Mouse (Mus musculus): Measurements from ENCODE around the gene B3gat1.

Gene B3gat1

DNA sequence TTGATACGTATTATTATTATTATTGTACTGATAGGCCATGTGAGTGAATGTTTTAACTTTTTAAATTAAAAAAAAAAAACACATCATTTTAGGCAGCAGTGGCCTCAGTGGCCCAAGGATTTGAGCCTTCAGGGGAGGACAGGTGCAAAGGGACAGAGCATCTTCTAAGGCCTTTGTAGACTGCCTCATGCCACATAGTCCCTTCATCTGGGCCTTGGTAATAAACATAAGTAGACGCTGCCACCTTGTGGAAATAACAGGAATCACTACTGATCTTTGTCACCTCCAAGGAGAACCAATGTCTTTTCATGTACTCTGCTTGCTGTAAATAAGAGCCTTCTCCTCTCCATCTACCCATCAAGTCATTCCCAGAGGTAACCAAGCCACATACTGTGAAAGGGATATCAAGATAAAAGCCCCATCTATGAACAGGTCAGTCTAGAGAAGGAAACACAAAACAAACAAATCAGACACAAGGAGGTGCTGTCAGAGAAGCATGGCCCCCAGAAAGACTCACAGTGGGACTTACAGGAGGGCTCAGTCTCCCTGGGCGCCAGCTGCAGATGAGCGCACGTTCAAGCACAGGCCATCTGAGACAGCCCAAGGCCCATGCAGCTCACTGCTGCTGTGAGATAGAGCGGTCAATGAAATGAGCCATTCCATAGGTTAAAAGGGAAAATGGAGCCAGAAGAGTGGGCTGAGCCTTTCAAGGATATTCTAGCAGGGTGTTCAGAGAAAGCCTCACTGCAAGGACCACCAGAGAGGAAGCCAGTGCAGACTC, 42.8 kb downstream of the B3gat1 start:
- no peak for DNase-seq (ENCODE audit: low read depth in 2 of 2, low spot score in 2 of 2)

DNA sequence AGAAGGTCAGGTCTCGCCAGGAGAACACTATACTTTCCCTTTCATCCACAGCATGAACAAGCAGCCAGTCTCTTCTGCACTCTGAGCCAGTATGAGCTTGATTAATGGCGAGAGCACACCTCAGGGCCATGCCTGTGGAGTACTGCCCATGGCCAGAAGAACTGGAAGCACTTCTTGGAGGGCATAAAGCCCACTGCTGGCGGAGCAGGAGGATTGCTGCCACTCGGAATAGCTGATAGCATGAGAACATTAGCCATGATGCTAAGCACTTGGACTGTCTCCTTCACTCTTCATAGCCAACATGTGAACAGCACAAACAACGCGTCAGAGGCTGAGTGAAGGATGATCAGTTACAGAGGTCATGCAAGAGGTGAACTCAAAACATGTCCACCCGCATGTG, 44.9 kb downstream of the B3gat1 start:
- DNase-seq (ENCODE audit: low read depth in 2 of 2, low spot score in 2 of 2) = no peak

DNA sequence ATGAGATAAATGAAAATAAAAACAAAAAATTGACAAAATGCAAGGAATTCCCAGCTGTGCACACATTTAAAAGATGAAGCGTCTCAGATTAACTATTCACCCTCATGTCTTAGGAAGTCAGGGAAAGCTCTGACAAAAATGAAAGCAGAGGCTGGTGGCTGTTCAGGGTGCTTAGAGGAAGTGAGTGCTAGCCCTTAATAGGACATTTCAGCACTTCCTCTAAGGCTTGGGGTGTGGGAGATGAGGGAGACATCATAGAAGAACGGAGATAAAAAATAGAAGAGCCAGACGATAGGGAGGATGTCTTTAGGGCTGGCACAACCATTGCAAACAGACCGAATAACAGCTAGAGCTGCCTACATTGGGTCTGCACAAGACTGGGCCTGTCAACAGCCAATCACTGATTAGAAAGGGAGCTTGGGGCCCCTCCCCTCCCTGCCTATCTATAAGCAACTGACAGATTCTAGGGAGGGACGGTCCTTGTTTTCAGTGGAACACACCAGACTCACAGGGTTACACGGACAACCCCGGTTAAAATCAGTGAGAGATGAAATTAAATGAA, 50.0 kb downstream of the B3gat1 start:
- no peak for DNase-seq (ENCODE audit: low read depth in 2 of 2, low spot score in 2 of 2)

DNA sequence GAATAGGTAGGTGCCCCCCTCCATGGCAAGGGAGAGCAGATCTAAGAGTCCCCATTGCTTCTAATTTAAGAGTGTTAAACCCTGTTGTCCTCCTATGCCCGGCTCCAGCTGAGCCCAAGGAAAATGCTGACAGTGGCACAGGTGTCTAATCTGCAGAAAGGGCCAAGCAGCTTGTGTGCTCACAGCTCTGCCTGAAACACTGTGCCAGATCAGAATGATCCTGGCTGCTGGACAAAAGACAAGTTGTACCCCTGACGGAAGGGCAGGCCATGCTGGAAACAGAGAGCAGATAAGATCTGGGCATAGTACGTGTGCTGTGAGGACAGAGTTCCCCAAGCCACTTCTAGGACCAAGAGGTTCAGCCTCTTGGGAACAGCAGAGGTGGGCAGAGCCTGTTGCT, 59.3 kb downstream of the B3gat1 start:
- DNase-seq (ENCODE audit: low read depth in 2 of 2, low spot score in 2 of 2) = no peak

DNA sequence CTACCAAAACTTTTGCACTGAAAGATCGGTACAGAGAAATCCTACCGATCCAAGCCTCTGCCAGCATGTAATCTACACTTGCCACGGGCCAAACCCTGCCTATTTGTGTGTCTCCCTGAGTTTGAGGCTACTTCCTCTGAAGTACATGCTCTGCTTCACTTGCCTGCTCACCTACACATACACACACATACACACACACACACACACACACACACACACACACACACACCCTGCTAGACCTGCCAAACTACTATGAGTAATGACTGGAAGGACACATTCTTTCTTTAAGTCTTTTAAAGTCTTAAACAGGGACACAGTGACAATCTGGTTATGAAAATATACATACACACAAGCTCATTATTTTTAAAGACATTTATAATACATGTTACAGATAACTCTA, 64.7 kb downstream of the B3gat1 start:
- no peak for DNase-seq (ENCODE audit: low read depth in 2 of 2, low spot score in 2 of 2)

DNA sequence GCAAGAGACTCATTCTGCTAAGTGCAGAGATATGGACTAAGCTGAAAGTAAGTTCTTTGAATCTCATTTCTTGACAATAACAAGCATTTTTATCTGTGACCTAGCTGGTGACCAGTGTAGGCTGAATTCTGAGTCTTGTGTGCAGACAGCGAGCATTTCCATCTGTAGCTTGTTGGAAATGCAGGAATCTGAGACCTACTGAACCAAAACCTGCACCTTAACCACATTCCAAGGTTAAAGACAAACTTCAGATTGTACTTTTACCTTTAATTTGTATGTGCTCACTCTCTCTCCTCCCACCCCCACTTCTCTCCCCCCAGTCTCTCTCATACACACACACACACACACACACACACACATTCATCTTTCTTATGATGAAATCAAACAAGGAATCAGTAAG, 65.2 kb downstream of the B3gat1 start:
- no peak for DNase-seq (ENCODE audit: low read depth in 2 of 2, low spot score in 2 of 2)

DNA sequence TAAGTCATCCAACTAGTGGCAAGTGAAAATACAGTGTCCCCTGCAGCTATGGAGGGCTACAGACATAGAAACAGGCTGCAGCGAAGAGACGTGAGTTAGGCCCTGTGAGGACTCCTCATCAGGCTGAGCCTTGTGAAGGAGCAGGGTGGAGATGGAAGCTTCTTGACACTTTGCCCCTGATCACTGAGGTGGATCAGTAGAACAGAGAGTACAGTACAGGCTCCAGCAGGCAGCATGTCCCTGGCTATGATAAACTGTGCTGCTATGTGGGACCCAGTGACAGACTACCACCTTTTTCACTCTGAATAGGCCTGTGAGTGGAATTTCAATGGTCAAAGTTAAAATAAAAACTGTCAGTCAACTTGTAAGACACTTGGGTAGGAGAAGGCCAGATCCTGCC, 66.8 kb downstream of the B3gat1 start:
- DNase-seq (ENCODE audit: low read depth in 2 of 2, low spot score in 2 of 2) = no peak

DNA sequence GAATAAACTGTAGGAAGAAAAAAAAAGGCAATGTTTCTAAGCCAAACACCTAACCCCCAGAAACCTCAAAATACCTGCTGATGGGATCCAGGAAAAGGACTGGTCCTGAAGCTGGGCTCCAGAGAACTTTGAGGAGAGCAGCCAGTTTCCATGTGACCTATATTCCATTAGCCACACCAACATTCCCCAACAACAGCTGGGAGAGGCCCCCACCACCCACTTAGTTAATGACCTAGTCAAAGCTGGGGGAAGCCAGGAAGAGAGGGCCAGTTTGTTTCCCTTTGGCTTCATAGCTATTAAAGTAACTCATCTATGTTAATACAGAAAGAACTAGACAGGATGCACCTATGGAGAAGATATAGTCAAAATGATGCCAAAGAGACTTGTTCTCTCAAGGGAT, 70.8 kb downstream of the B3gat1 start:
- DNase-seq (ENCODE audit: low read depth in 2 of 2, low spot score in 2 of 2) = no peak

DNA sequence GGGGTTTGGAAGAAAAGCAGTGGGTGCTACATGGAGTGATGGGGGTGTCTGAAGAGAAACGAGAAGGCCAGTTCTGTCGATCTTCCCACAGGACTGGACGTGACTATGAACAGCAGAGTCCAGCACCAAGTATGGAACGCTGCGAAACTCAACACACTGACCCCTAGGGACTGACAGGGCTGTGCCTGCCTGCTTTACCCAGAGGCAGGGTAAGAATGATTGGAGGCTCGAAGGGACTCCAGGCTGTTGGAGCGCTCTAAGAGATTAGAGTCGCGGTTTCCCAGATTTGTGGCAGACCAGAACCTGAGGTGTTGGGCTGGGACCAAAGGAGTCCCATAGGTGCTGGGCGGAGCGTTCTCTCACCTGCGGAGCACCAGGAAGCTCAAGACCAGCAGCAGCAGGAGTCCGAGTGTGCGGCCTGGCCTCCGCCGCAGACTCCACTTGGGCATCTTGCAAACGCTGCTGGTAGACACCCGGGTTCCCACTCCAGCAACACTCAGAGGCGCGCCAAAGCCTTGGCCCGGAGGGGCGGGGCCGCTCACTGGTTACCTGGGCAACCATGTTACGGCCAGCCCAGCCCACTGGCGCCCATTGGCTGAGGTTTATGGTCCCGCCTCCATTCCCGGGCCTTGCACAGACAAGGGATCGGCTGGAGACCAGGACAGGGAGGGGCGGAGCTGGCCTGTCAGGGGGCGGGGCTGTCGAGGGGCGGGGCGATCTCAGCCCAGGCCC, 72.6 kb downstream of the B3gat1 start, which contains the start of gene Glb1l2:
Glb1l2 (minus strand) TSS at position 534 of the 732 bp plus-strand sequence.
- DNase-seq (ENCODE audit: low read depth in 2 of 2, low spot score in 2 of 2) = no peak

DNA sequence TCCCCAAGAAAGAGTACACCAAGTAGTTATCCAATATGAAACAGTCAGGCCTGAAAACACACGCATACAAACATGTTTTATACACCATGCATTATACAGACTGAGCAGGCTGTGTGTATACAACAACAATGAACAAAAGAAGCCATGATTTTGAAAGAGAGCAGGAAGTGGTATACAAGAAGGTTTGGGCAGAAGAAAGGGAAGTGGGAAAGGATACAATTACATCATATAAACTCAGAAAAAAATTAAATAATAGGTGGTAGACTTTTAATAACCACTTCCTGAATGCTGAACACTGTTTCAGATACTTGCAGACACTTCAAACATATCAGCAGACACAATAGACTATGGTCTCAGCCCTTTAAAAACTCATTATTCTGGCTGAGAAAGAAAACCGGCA, 75.2 kb downstream of the B3gat1 start:
- DNase-seq (ENCODE audit: low read depth in 2 of 2, low spot score in 2 of 2) = no peak
